Mouse (Mus musculus) forebrain, embryonic 12.5 days (tissue): ENCODE data around the gene Ccdc9. TPM values are rescaled to one million over a fixed set of nuclear protein-coding genes. Genes with fewer than 3 reads are reported as not detected.
"Not testable (repeated sequence)": the region's sequence is repeated elsewhere in the genome, so short reads cannot be mapped to it uniquely, and the experiment has no call there.

ENCODE experiments used
- ATAC-seq: fragments of 200-750 bp; cut with Nextera tagmentation; 2 replicates; pipeline ENCODE4 v1.8.0; 2017; ENCODE audit warnings: moderate TSS enrichment; ENCODE audit not compliant: low FRiP score
- H3K27ac ChIP-seq: fragments of 300-500 bp; sonication (generic); 2 replicates; pipeline ENCODE4 v1.5.1; 2016; ENCODE audit warnings: mild to moderate bottlenecking
- H3K27me3 ChIP-seq: fragments of 300-500 bp; sonication (generic); 2 replicates; pipeline ENCODE4 v1.6.1; 2016; ENCODE audit warnings: mild to moderate bottlenecking
- H3K36me3 ChIP-seq: fragments of 300-500 bp; sonication (generic); replicated peaks from 2 replicates; pipeline ENCODE4 v1.6.1; 2016; ENCODE audit warnings: mild to moderate bottlenecking
- H3K4me1 ChIP-seq: fragments of 300-500 bp; sonication (generic); 2 replicates; pipeline ENCODE4 v1.6.1; 2016
- H3K4me2 ChIP-seq: fragments of 300-500 bp; sonication (generic); 2 replicates; pipeline ENCODE4 v1.6.1; 2016; ENCODE audit warnings: mild to moderate bottlenecking, moderate library complexity
- H3K4me3 ChIP-seq: fragments of 300-500 bp; sonication (generic); replicated peaks from 2 replicates; pipeline ENCODE4 v1.5.1; 2016; ENCODE audit warnings: mild to moderate bottlenecking
- H3K9ac ChIP-seq: fragments of 300-500 bp; sonication (generic); 2 replicates; pipeline ENCODE4 v1.6.1; 2016; ENCODE audit warnings: mild to moderate bottlenecking
- H3K9me3 ChIP-seq: fragments of 300-500 bp; sonication (generic); 2 replicates; pipeline ENCODE4 v1.6.1; 2016
- WGBS: fragments of 180-500 bp; shearing (Covaris S2); methylation state at CpG from one replicate; pipeline ENCODE4 v1.1.7; 2016; 5-methylcytosine and 5-hydroxymethylcytosine counted together
- polyA plus RNA-seq: library from polyadenylated mRNA; unstranded; fragments of >200 nt; fragmentation: Nextera tagmentation; extraction: Ambion mirVana; gene quantifications from 2 replicates; pipeline ENCODE4 v1.2.1, GENCODE M21; 2016

Ccdc9 gene
- polyA plus RNA-seq, 1 experiment from 2014 or later: 42.3 TPM

DNA sequence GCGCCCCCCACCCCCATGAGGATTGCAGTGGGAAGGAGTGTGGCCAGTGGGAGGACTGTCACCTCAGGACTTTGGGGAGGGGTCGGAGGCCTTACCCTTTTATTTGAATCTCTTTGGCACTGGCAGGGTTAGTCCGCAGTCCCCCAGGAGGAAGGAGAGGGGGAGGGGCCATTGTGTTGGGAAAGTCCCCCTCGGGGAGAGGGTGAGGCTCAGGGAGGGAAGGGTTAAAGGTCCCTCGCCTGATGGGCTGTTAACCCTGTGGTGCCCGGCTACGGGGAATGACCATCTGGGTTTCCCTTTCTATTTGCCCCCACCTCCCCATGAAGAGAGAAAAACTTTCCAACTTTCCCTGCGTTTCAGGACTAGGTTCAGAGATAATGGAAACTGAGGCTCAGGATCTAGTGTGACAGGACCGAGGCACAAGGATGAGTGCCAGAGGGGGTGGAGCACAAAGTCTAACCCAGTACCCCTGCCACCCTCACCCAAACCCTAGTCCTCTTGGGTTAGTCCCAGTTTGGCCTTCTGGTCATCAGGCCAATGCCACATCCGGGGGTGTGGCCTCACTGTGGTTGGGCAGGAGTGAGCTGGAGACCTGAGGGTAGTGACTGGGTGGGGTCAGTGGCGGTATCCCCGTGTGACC, 26.2 kb upstream of the Ccdc9 start:
- H3K9me3 ChIP-seq: no peaks in the 10 kb centered on the region
- peak overlapping the region; percentile 82 for H3K9ac ChIP-seq
- peaks cover 8% of the 10 kb centered on the region; the same call in 1 of the 2 replicates for H3K36me3 ChIP-seq
- peak overlapping the region; percentile 93 for H3K4me2 ChIP-seq
- peaks cover 60% of the 10 kb centered on the region for H3K4me1 ChIP-seq
- WGBS: 0% methylated on average over 12 of the region's 12 CpGs
- H3K4me3 ChIP-seq: peak overlapping the region; percentile 58
- peak overlapping the region; percentile 94 for H3K27ac ChIP-seq
- peaks cover 24% of the 10 kb centered on the region for H3K27me3 ChIP-seq
- peak; percentile 13; the same call in 1 of the 2 replicates for ATAC-seq

DNA sequence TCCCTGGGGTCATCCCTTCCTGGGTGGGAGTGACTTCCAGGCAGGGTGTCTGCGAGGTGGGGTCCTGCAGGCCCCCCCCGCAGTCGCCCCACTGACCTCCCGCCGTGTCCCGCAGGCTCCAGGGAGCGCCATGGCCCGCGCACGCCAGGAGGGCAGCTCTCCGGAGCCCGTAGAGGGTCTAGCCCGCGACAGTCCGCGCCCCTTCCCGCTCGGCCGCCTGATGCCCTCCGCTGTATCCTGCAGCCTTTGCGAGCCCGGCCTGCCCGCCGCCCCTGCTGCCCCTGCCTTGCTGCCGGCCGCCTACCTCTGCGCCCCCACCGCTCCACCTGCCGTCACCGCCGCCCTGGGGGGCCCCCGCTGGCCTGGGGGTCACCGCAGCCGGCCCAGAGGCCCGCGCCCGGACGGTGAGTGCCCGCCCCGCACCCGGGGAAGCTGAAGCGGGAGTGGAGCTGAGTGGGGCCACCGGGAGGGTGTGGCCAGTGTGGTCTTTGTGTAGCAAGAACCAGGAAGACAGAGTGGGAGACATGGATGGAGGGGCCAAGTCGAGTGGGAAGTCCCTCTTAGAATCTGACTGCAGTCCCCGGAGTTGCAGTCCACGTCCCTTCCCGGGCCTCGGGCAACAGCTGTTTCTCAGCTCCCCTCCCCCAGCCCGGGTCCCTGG, 25.5 kb upstream of the Ccdc9 start:
- 0 out of 2 replicates have a peak, but pooled peaks have one; percentile 14 for ATAC-seq
- peak overlapping the region; percentile 82 for H3K9ac ChIP-seq
- 0 out of 2 replicates have a peak, but pooled peaks cover 2% of the 10 kb centered on the region for H3K36me3 ChIP-seq
- 0% methylated on average over 38 of the region's 49 CpGs for WGBS
- H3K4me2 ChIP-seq: peak overlapping the region; percentile 93
- peaks cover 60% of the 10 kb centered on the region for H3K4me1 ChIP-seq
- H3K27ac ChIP-seq: peak overlapping the region; percentile 94
- H3K4me3 ChIP-seq: peak overlapping the region; percentile 58
- H3K27me3 ChIP-seq: peaks cover 24% of the 10 kb centered on the region
- H3K9me3 ChIP-seq: no peaks in the 10 kb centered on the region

DNA sequence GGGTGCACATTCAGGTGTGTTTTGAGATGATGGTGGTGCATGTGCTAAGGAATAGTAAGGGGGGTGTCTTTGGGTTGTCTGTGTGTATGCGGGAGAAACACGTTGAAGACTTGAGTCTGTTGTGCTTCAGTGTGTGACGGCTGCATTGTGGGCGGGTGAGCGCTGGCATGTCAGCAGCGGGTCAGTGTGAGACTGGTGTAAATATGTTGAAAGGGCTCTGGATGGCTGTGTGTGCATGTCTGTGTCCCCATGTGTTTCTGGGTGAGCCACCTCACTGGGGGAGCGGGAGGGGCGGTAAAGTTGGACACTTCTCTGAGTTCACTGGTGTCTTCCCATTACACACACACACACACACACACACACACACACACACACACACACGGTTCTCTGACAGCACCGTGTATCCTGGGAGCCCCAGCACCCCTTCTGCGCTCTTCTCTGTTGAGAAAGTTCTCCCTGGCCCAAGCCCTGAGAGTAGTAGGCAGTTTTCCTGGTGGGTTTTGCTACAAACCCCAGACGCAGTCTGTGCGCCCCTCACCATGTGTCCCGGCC, 24.9 kb upstream of the Ccdc9 start:
- Histone ChIP-seq H3K27me3 (peaks cover 24% of the 10 kb centered on the region), H3K4me1 (peaks cover 60% of the 10 kb centered on the region), H3K9me3 (no peaks in the 10 kb centered on the region), H3K9ac (peak overlapping the region; percentile 82), H3K36me3 (no peaks in the 10 kb centered on the region), H3K4me2 (peak overlapping the region; percentile 93), H3K4me3 (peak overlapping the region; percentile 58), H3K27ac (peak overlapping the region; percentile 94)
- no peak for ATAC-seq
- WGBS: 1% methylated on average over 14 of the region's 14 CpGs

DNA sequence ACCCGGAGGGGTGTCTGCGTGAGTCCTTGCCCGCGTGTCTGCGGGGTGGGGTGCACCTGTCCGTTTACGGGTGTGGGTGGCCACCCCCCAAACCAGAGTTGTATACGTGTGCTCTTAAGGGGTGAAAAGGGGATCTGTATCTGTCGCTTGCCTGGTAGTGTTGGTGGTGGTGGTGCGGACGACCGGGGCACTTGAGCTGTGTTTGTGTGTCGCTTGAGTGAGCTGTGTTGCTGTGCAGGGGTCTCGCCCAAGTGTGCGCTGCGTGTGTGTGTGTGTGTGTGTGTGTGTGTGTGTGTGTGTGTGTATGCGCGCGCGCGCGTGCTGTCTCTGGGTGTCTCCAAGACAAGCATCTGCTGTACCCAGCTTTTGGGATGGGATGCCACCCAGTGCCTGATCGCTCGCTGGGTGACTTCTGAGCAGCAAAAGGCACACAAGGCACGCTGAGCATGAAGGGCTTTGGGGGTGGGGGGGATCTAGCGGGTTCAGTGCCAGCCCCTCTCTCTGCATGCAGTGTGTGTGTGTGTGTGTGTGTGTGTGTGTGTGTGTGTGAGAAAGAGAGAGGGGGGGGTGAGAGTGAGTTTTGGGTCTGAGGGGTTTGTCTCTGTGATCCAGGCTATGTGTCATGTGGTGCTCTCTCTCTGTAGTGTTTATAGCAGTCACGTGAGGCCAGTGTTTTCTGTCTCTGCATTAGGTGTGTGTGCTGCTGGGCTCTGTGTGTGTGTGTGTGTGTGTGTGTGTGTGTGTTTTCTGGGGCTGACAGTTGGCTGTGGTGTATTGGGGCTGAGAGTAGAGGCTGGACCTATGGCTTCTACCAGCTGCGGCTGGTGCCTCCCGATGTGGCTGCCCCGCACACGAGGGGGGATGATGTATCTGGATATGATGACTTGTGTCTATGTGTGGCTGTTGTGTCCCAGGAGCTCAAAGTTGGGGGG, 24.2 kb upstream of the Ccdc9 start:
- Histone ChIP-seq H3K27ac (peak overlapping the region; percentile 54; the same call in 1 of the 2 replicates), H3K4me2 (peak overlapping the region; percentile 93), H3K4me1 (peaks cover 60% of the 10 kb centered on the region), H3K9me3 (no peaks in the 10 kb centered on the region), H3K9ac (peak overlapping the region; percentile 82), H3K27me3 (peaks cover 24% of the 10 kb centered on the region), H3K36me3 (no peaks in the 10 kb centered on the region), H3K4me3 (peak overlapping the region; percentile 58)
- 1% methylated on average over 31 of the region's 31 CpGs for WGBS
- no peak for ATAC-seq

DNA sequence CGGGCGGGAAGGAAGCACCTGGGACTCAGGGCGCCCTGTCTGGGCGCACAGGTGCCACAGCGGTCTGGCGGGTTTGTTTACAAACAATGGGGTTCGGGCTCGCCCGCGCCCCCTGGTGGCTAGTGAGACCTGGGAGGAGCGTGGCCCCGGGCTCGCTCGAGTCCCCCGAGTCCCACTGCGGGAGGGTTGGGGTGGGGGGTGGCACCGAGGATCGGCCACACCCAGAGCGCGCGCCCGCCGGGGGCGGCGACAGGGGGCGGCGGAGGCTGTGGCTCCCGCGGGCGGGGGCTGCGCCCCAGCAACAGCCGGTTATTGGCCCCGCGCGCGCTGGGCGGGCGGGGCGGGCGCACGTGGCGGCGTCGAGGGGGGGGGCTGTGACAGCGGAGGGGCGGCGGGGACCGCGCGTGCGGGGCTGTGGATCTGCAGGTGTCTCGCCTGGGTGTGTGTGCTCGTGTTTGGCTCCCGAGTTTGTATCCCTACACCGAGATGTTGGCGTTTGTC, 23.5 kb upstream of the Ccdc9 start:
- WGBS: 0% methylated on average over 33 of the region's 56 CpGs
- Histone ChIP-seq H3K9me3 (no peaks in the 10 kb centered on the region), H3K27ac (peak overlapping the region; percentile 54; the same call in 1 of the 2 replicates), H3K36me3 (no peaks in the 10 kb centered on the region), H3K4me2 (peak overlapping the region; percentile 93), H3K27me3 (peaks cover 24% of the 10 kb centered on the region), H3K4me3 (peak overlapping the region; percentile 58), H3K9ac (peak overlapping the region; percentile 82), H3K4me1 (peaks cover 60% of the 10 kb centered on the region)
- ATAC-seq: no peak

DNA sequence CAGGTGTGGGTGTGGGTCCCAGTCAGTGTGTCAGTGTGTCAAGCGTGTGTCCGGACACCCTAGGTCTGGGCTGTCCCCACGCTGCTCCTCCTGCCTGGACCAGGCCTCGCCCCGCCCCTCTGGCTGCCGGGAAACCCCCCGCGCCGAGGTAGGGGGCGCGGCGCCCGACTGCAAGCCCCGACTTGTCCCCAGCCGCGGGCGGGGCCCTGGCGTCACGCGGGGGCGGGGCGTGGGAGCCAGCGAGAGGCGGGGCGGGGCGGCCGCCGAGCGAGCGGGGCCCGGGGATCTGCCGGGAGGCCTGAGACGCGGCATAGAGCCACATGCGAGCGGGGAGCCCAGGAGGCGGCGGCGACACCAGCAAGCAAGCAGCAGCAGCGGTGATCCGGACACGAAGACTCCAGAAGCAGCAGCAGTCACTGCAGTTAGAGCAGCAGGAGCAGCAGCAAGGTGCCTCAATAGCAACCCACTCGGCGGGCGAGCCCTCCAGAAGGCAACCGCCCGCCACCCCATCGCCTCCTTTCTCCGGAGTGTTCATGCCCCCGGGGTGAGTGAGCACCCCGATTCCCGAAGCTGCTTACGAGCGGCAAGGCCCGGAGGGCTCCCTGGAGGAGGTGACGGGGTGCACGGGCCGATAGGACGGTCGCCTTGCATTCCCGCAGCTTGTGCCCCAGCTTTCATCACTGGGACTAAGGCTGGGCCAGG, 22.9 kb upstream of the Ccdc9 start:
- H3K36me3 ChIP-seq: no peaks in the 10 kb centered on the region
- under 1% methylated on average over 61 of the region's 61 CpGs for WGBS
- peak overlapping the region; percentile 54 for H3K27ac ChIP-seq
- peak overlapping the region; percentile 58 for H3K4me3 ChIP-seq
- ATAC-seq: peak; percentile 15
- H3K27me3 ChIP-seq: peaks cover 24% of the 10 kb centered on the region
- no peaks in the 10 kb centered on the region for H3K9me3 ChIP-seq
- H3K4me2 ChIP-seq: peak overlapping the region; percentile 93
- H3K9ac ChIP-seq: peak overlapping the region; percentile 82
- H3K4me1 ChIP-seq: peaks cover 60% of the 10 kb centered on the region

DNA sequence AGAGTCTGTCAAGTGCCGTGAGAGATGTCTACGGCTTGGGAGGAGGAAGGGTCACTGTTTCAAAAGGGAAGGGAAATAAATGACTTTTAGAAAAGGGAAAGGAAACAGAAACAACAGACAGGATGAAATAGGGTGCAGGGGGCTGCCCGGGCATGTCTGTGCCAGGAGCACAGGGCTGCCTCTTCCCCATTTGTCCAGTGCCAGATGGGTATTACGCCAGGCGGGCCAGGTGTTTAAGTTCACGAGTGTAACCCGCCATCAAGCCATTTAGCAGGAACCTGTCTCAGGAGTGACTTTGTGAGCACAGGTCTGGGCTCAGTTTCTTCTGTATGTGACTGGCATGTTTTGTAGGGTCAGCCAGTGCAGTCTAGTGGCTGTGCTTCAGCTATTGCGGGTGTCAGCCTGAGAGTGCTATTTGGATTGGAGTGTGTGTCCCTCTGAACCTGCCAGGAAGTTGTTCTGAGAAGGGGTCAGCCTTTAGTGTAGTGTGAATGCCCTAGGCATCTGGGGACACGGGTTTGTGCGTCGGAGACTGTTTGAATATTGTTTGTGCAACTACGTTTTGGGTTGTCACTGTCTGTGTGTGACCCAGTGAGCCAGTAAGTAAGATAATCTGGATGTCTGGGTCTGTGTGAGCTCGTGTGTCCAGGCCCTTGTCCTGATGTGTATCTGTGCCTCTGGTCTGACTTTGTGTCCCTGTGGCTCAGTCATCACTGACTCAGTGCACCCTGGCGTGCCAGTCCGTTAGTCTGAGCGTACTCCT, 22.1 kb upstream of the Ccdc9 start:
- Histone ChIP-seq H3K27me3 (peaks cover 24% of the 10 kb centered on the region), H3K4me3 (peak overlapping the region; percentile 58), H3K9me3 (no peaks in the 10 kb centered on the region), H3K4me2 (peak overlapping the region; percentile 93), H3K9ac (peak overlapping the region; percentile 82), H3K36me3 (no peaks in the 10 kb centered on the region), H3K27ac (peak overlapping the region; percentile 54), H3K4me1 (peaks cover 52% of the 10 kb centered on the region)
- 48% methylated on average over 16 of the region's 16 CpGs for WGBS
- ATAC-seq: no peak

DNA sequence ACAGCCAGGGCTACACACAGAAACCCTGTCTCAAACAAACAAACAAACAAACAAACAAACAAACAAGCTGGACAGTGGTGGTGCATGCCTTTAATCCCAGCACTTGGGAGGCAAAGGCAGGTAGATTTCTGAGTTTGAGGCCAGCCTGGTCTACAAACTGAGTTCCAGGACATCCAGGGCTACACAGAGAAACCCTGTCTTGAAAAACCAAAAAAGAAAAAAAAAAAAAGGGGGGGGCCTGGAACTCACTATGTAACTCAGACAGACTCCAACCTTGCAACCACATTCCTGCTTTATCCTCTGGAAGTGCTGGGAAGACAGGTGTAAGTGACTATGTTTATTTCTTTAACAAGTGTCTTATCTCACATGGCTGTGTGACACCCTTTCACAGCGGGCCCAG, 21.5 kb upstream of the Ccdc9 start, which contains the start of gene Bbc3:
Gene Bbc3, plus strand, starts transcription at position 301 of the 400 bp plus-strand sequence.
- H3K4me2 ChIP-seq: peak within 1 kb of the TSS; percentile 93
- H3K4me3 ChIP-seq: peak within 1 kb of the TSS; percentile 58
- H3K27ac ChIP-seq: peak within 1 kb of the TSS; percentile 54
- not testable (repeated sequence) for ATAC-seq, H3K36me3 ChIP-seq, H3K9me3 ChIP-seq
- H3K4me1 ChIP-seq: peaks cover 46% of the 10 kb centered on the region
- peak within 1 kb of the TSS; percentile 82 for H3K9ac ChIP-seq
- peaks cover 24% of the 10 kb centered on the region for H3K27me3 ChIP-seq
- WGBS: 63% methylated on average over 1 of the region's 1 CpGs

DNA sequence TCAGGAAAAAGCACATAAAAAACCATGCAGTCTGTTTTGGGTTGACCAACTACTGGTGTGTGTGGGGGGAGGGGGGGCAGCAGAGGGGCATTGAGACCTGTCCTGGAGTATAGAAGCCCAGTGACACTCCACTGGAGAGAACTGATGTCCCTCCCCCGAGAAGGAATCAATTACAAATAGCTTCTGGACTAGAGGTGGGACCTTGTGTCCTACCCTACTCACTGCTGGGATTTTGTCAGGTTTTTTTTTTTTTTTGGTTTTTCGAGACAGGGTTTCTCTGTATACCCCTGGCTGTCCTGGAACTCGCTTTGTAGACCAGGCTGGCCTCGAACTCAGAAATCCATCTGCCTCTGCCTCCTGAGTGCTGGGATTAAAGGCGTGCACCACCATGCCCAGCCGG, 20.5 kb upstream of the Ccdc9 start:
- not testable (repeated sequence) for ATAC-seq, H3K4me2 ChIP-seq, H3K9me3 ChIP-seq, H3K4me3 ChIP-seq, H3K27ac ChIP-seq, H3K36me3 ChIP-seq, H3K9ac ChIP-seq
- H3K27me3 ChIP-seq: peaks cover 22% of the 10 kb centered on the region
- 83% methylated on average over 6 of the region's 6 CpGs for WGBS
- peaks cover 37% of the 10 kb centered on the region for H3K4me1 ChIP-seq

DNA sequence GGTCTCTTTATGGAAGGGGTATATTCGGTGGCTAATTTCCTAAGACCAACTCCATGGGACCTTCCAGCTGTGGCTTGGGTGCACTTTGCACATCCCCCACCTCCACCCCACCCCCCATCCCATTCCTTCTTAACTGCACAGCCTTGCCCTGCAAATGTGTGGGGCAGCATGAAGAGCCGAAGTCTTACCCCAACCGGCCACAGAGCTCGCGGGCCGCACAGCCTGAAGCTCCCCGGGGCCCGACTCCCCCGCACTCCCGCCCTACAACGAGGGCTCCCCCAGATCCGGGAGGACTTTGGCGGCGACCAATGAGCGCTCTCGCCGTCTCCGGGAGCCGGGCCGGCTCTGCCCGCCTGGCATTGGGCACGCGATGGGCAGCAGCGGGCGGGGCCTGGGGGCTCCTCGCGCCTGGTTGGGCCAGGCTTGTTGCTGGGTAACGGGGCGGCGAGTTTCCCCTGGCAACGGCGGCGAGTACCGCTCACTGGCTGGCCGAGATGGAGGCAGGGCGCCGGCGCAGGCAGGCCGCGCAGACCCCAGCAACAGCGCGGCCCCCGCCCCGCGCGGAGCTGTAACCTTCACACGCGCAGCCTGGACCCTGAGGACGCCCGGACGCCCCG, 12.9 kb upstream of the Ccdc9 start:
- H3K27me3 ChIP-seq: no peaks in the 10 kb centered on the region
- peak overlapping the region; percentile 74 for H3K27ac ChIP-seq
- H3K9me3 ChIP-seq: no peaks in the 10 kb centered on the region
- peaks cover 37% of the 10 kb centered on the region for H3K4me1 ChIP-seq
- peak overlapping the region; percentile 47 for H3K4me3 ChIP-seq
- WGBS: under 1% methylated on average over 52 of the region's 52 CpGs
- H3K36me3 ChIP-seq: no peaks in the 10 kb centered on the region
- peak overlapping the region; percentile 65 for H3K4me2 ChIP-seq
- ATAC-seq: peak; percentile 92
- peak overlapping the region; percentile 58 for H3K9ac ChIP-seq
